Mouse (Mus musculus): ENCODE results near the gene Gm11549. TPM values are rescaled to one million over a fixed set of nuclear protein-coding genes. Genes with fewer than 3 reads are reported as not detected.

The Gm11549 gene
- polyA plus RNA-seq, 1 experiment from 2014 or later, result 0.31 TPM

DNA sequence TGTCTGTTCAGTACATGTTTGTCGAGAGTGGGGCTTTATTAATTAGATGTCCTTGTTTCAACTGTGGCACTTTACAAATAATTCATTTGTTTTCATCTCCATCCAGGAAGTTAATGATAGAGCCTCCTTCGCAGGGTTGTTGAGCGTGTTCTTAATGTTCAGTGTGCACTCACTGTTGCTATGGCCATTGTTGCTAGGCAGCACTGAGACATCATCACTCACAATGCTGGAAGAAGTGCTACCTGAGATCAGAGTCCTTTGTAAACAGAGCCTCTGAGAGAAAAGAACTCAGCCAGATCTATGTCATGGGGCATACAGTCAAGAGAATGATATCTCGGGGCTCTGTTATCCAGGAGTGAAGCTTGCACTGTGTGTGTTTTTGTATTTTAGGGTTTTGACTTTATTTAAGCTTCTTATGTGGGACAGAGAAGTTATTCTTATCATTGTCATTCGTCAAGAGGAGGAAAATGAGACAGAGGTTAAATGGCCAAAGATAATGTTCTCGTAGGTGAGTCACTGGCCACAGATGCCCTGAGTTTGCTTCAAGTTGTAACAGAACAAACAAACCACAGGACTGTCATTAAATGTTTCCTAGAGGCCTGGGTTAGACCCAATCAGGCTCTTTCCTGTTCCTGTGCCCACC lies 27.9 kb downstream of the Gm11549 start:
- H3K9me3 ChIP-seq (replicated peaks), result no peaks in the 10 kb centered on the region
- H3K9ac ChIP-seq, result no peak overlapping the region
- peaks cover 24% of the 10 kb centered on the region for H3K4me1 ChIP-seq (replicated peaks)
- H3K27me3 ChIP-seq (replicated peaks), result no peaks in the 10 kb centered on the region
- no peak overlapping the region for H3K27ac ChIP-seq (ENCODE audit: poor library complexity, severe bottlenecking)
- no peak for ATAC-seq (ENCODE audit: insufficient number of reproducible peaks, low FRiP score)
- no peak overlapping the region for H3K4me2 ChIP-seq
- no peaks in the 10 kb centered on the region for H3K36me3 ChIP-seq
- no peak overlapping the region for H3K4me3 ChIP-seq
- 53% methylated on average over 6 of the region's 6 CpGs for WGBS

DNA sequence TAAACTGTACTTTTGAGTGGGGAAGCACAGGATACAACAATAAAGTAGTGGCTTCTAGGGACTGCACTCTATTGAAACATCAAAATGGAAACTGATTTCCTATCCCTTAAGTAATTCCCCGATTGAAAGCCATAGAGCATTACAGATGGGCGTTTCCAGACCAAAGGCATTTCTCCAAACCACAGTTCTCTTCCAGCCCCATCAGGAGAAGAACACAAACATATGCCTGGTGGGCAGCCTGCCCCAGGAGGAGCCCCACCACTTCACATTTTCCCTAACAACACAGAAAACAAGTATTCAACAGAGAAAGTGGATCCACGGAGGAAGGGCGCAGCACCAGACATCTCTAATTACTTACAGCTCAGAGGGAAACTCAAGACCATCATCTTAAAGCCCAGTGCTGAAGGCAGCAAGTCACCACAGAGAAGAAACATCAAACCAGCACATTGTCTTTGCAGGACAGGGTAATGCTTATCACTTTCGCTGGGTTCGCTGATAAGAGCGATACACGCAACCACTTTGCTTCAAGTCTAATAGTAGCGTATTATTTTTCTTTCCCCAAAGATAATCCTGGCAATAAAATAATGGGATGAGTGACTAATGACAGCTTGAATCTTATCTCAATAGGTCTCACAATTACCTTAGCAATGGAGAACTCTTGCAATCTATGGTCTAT lies 28.8 kb downstream of the Gm11549 start:
- H3K4me3 ChIP-seq, result no peak overlapping the region
- no peaks in the 10 kb centered on the region for H3K27me3 ChIP-seq (replicated peaks)
- H3K27ac ChIP-seq (ENCODE audit: poor library complexity, severe bottlenecking), result no peak overlapping the region
- 50% methylated on average over 9 of the region's 9 CpGs for WGBS
- ATAC-seq (ENCODE audit: insufficient number of reproducible peaks, low FRiP score), result no peak
- H3K36me3 ChIP-seq, result no peaks in the 10 kb centered on the region
- no peak overlapping the region for H3K4me2 ChIP-seq
- peaks cover 24% of the 10 kb centered on the region for H3K4me1 ChIP-seq (replicated peaks)
- H3K9me3 ChIP-seq (replicated peaks), result no peaks in the 10 kb centered on the region
- no peak overlapping the region for H3K9ac ChIP-seq

DNA sequence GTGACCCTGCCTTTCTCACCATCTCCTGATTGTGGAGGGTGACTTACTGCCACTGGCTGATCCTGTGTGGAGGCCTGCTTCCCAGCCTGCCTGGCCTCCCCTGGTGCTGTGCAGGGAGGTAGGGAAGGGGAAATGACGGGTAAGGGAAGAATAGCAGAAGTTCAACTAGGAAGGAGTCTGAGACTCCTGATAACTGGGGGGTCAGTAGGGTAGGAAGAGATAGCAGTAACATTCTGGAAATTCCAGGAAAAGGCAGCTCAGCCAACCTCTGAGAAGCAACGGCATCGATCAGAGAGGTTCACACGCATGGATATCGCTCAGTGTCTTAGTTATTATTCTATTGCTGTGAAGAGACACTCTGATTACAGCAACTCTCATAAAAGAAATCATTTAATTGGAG lies 30.1 kb downstream of the Gm11549 start:
- WGBS, result 37% methylated on average over 5 of the region's 5 CpGs
- no peaks in the 10 kb centered on the region for H3K27me3 ChIP-seq (replicated peaks)
- H3K27ac ChIP-seq (ENCODE audit: poor library complexity, severe bottlenecking), result no peak overlapping the region
- no peaks in the 10 kb centered on the region for H3K9me3 ChIP-seq (replicated peaks)
- 0 out of 2 replicates have a peak, but pooled peaks have one; percentile 30 for ATAC-seq (ENCODE audit: insufficient number of reproducible peaks, low FRiP score)
- no peaks in the 10 kb centered on the region for H3K36me3 ChIP-seq
- no peak overlapping the region for H3K9ac ChIP-seq
- peaks cover 24% of the 10 kb centered on the region for H3K4me1 ChIP-seq (replicated peaks)
- no peak overlapping the region for H3K4me3 ChIP-seq
- H3K4me2 ChIP-seq, result no peak overlapping the region

DNA sequence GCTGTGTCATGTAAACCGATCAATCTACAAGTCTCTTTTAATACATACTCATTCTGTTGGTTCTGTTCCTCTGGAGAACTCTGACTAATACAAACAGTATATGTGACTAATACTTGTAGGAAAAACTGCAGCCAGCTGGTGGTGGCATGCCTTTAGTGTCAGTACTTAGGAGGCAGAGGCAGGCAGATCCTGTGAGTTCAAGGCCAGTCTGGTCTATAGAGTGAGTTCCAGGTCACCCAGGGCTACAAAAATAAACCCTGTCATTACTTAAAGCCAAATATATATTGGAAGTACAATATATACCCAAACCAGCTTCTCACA lies 32.1 kb downstream of the Gm11549 start:
- no peak for ATAC-seq (ENCODE audit: insufficient number of reproducible peaks, low FRiP score)
- H3K27ac ChIP-seq (ENCODE audit: poor library complexity, severe bottlenecking), result no peak overlapping the region
- no peaks in the 10 kb centered on the region for H3K9me3 ChIP-seq (replicated peaks)
- H3K27me3 ChIP-seq (replicated peaks), result no peaks in the 10 kb centered on the region
- no peaks in the 10 kb centered on the region for H3K36me3 ChIP-seq
- H3K4me3 ChIP-seq, result no peak overlapping the region
- WGBS, result 89% methylated on average over 1 of the region's 1 CpGs
- H3K4me1 ChIP-seq (replicated peaks), result peaks cover 18% of the 10 kb centered on the region
- no peak overlapping the region for H3K4me2 ChIP-seq
- no peak overlapping the region for H3K9ac ChIP-seq

DNA sequence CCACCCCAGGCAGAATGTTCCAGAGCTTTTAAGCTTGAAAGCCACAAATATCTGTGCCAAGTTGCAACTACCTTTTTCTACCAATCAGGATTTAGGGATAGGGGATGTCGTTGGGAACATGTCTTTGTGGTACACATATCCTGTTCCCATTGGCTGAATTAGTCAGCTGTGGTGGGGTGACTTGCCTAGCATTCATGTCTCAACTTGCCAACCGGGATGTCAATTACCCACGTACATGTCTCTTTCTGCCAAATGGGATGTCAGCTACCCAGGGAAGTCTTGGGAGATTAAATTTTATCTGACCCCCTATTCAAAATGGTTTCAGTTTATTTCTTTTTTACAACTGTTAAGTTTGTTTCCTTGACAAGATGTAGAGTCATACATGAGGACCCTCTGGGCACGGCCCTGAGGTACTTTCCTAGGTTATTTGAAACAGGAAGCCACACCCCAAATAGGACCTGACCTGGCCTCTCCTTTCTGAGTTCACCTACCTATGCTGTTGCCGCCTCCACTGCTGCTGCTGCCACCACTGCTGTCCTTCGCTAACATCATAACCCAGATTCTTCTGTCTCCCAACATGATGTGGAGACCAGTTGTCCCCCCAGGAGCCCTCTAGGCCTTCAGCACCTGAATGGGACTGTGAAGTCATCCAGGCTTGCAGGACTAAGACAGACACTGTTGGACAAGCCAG lies 32.6 kb downstream of the Gm11549 start:
- Histone ChIP-seq H3K4me2 (no peak overlapping the region), H3K9ac (no peak overlapping the region), H3K27ac (ENCODE audit: poor library complexity, severe bottlenecking) (no peak overlapping the region), H3K36me3 (no peaks in the 10 kb centered on the region), H3K4me3 (no peak overlapping the region), H3K9me3 (replicated peaks) (no peaks in the 10 kb centered on the region), H3K4me1 (replicated peaks) (peaks cover 18% of the 10 kb centered on the region), H3K27me3 (replicated peaks) (no peaks in the 10 kb centered on the region)
- no peak for ATAC-seq (ENCODE audit: insufficient number of reproducible peaks, low FRiP score)
- WGBS, result 84% methylated on average over 6 of the region's 6 CpGs

DNA sequence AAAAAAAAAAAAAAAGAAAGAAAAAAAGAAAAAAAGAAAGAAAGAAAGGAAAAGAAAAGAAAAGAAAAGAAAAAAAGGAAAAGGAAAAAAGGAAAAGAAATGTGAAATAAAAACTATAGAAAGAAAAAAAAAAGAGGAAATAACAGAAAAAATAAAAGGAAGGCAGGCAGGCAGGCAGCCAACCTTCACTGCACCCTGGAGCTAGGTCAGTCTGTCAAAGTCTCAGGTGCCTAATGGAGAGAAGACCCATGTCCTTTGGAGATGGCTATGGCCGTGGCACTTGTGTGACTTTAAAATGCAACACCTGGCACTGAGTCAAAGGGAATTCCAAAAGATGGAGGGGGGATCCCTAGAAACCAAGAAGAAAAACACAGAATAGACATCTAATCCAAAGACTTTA lies 33.2 kb downstream of the Gm11549 start:
- Histone ChIP-seq H3K27ac (ENCODE audit: poor library complexity, severe bottlenecking) (no peak overlapping the region), H3K4me1 (replicated peaks) (peaks cover 18% of the 10 kb centered on the region), H3K9ac (no peak overlapping the region), H3K27me3 (replicated peaks) (no peaks in the 10 kb centered on the region), H3K4me3 (no peak overlapping the region), H3K36me3 (no peaks in the 10 kb centered on the region), H3K9me3 (replicated peaks) (no peaks in the 10 kb centered on the region), H3K4me2 (no peak overlapping the region)
- WGBS, result 66% methylated on average over 1 of the region's 1 CpGs
- ATAC-seq (ENCODE audit: insufficient number of reproducible peaks, low FRiP score), result no peak

DNA sequence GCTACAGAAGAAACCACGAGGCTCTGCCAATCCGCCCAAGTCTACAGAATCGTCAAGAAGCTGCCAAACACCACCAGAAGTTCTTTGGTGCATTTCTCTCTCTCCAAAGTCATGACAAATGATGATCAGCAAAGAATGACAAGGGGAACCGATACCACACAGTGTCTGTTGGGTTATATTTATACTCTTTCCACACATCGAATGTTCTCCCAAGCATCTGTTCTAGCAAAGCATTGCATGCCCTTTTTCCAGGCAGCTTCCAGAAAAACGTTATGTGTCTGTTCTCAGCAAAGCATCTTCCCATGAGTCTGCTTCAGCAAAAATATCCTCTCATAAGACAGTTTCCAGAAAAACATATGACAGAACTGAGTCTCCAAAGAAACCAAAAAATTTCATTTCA lies 34.7 kb downstream of the Gm11549 start:
- no peak overlapping the region for H3K9ac ChIP-seq
- H3K4me2 ChIP-seq, result no peak overlapping the region
- WGBS, result 84% methylated on average over 6 of the region's 6 CpGs
- H3K4me3 ChIP-seq, result no peak overlapping the region
- H3K4me1 ChIP-seq (replicated peaks), result peaks cover 21% of the 10 kb centered on the region
- no peak overlapping the region for H3K27ac ChIP-seq (ENCODE audit: poor library complexity, severe bottlenecking)
- no peaks in the 10 kb centered on the region for H3K36me3 ChIP-seq
- H3K27me3 ChIP-seq (replicated peaks), result no peaks in the 10 kb centered on the region
- ATAC-seq (ENCODE audit: insufficient number of reproducible peaks, low FRiP score), result no peak
- no peaks in the 10 kb centered on the region for H3K9me3 ChIP-seq (replicated peaks)

DNA sequence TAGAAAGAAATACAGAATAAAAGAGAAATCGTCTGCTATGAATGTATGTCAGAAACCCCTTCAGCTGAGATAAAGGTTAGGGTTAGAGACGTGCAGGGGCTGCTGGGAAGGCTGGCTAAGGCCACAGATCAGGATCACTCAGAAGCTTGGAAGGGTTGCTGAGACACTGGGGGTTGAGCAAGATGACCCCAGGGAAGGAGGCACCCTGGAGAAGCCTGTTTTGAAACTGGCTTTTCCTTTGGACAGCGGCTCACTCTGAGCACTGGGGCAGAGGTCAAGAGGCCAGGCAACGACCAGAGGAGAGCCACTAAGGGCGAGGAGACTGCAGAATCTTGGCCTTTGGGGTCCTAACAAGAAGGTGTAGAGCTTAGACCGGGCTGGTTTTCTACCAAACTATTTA lies 35.4 kb downstream of the Gm11549 start:
- no peak for ATAC-seq (ENCODE audit: insufficient number of reproducible peaks, low FRiP score)
- Histone ChIP-seq H3K27me3 (replicated peaks) (no peaks in the 10 kb centered on the region), H3K9ac (no peak overlapping the region), H3K9me3 (replicated peaks) (no peaks in the 10 kb centered on the region), H3K27ac (ENCODE audit: poor library complexity, severe bottlenecking) (no peak overlapping the region), H3K36me3 (no peaks in the 10 kb centered on the region), H3K4me2 (no peak overlapping the region), H3K4me3 (no peak overlapping the region), H3K4me1 (replicated peaks) (peaks cover 18% of the 10 kb centered on the region)
- 51% methylated on average over 6 of the region's 6 CpGs for WGBS

DNA sequence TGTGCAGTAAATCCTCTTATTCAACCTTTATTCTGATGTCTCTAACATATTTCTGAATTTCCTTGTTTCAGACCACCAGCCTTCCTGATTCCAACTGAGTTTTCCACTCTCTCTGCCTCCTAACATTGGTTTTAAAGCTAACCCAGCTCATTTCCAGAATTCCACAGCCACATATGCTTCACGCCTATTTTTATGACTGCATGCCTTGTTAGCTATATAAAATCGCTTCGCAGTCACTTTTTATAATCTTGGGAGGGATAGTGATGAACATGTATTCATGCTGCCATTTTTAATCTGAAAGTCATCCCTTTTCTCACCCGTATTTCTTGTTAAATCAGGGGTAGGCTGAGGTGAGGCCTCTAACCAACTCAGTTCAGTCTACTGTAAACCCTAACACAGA lies 37.3 kb downstream of the Gm11549 start:
- no peak overlapping the region for H3K4me3 ChIP-seq
- no peak overlapping the region for H3K4me2 ChIP-seq
- H3K9ac ChIP-seq, result no peak overlapping the region
- 88% methylated on average over 4 of the region's 4 CpGs for WGBS
- ATAC-seq (ENCODE audit: insufficient number of reproducible peaks, low FRiP score), result no peak
- no peaks in the 10 kb centered on the region for H3K27me3 ChIP-seq (replicated peaks)
- H3K36me3 ChIP-seq, result no peaks in the 10 kb centered on the region
- no peaks in the 10 kb centered on the region for H3K9me3 ChIP-seq (replicated peaks)
- peaks cover 27% of the 10 kb centered on the region for H3K4me1 ChIP-seq (replicated peaks)
- H3K27ac ChIP-seq (ENCODE audit: poor library complexity, severe bottlenecking), result no peak overlapping the region

DNA sequence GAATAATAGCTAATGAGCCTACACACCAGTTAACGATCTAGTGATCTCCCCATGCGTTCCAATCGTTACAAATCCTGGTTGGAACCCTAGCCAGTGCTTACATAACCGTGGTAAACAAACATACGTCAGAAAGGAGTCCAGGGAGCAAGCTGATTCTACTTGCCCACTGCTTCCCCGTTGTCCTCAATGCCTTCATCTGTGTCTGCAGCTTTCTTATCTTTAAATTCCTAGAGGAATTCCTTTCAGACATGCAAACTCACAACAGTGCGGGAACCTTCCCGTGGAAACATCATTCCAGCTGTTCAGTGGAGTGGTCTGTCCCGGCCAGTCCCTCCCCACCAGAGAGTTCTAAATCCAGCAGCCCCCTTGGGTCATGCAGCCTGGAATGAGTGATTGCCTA lies 38.7 kb downstream of the Gm11549 start:
- Histone ChIP-seq H3K27me3 (replicated peaks) (no peaks in the 10 kb centered on the region), H3K27ac (ENCODE audit: poor library complexity, severe bottlenecking) (peak overlapping the region; percentile 59; the same call in 1 of the 2 replicates), H3K36me3 (no peaks in the 10 kb centered on the region), H3K4me2 (peak overlapping the region; percentile 21), H3K4me3 (no peak overlapping the region), H3K4me1 (replicated peaks) (peaks cover 27% of the 10 kb centered on the region), H3K9me3 (replicated peaks) (no peaks in the 10 kb centered on the region), H3K9ac (no peak overlapping the region)
- no peak for ATAC-seq (ENCODE audit: insufficient number of reproducible peaks, low FRiP score)
- WGBS, result 17% methylated on average over 9 of the region's 9 CpGs

DNA sequence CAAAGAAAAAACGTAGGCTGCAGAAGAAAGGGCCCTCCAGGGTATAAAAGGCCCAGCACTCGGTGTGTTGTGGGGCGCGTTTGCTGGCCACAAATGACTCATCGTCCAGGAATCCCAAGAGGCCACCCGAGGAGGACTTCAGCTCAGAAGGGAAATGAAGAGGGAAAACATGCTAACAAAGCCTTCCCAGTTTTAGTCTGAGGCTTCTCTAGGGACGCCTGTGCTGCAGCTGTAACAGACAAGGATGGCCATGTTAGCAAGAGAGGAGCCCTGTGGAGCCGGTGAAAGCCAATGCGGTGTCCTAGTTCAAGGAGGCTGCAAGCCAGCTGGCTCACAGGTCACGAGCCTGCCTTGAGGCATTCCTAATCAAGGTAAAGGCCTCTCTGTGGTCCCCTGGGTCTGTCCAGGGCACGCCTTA lies 39.8 kb downstream of the Gm11549 start:
- Histone ChIP-seq H3K9ac (peak overlapping the region; percentile 37), H3K4me1 (replicated peaks) (peaks cover 34% of the 10 kb centered on the region), H3K27me3 (replicated peaks) (no peaks in the 10 kb centered on the region), H3K9me3 (replicated peaks) (no peaks in the 10 kb centered on the region), H3K36me3 (no peaks in the 10 kb centered on the region), H3K27ac (ENCODE audit: poor library complexity, severe bottlenecking) (peak overlapping the region; percentile 99), H3K4me2 (peak overlapping the region; percentile 58), H3K4me3 (0 out of 2 replicates have a peak overlapping the region, but pooled peaks have one; percentile 17)
- WGBS, result 5% methylated on average over 11 of the region's 11 CpGs
- ATAC-seq (ENCODE audit: insufficient number of reproducible peaks, low FRiP score), result peak; percentile 81

Measured in heart, embryonic 12.5 days (tissue).